Mouse (Mus musculus): ENCODE results near the gene Eif3k.

DNA sequence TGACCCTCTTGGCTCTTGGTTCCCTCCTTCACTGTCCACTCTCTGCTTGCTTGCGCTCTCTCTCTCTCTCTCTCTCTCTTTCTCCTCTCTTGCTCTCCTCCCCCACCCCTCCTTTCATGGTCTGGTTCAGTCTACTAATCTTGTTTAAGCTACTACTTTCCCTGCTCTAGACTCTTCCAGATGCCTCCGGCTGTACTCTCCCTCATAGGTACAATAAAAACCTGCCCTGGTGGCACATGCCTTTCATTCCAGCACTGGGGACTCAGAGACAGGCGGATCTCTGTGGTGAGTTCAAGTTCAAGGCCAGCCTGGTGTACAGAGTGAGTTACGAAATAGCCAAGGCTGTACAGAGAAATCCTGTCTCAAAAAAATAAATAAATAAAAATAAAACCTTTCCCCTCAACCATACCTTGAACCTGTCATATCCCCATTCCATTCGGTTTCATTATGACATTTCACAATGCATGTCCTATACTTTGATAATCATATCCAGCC lies 16.3 kb downstream of the Eif3k start:
- no peak for TF ChIP-seq ZC3H11A (IDR thresholded peaks at IDR 0.05; ENCODE audit: borderline replicate concordance, low read depth, low read length)
- TF ChIP-seq ZNF384 (IDR thresholded peaks at IDR 0.05; ENCODE audit: low read depth, low read length) = no peak
- no peak for TF ChIP-seq HCFC1 (IDR thresholded peaks at IDR 0.05; ENCODE audit: borderline replicate concordance, insufficient read depth, low read length)

Data from ES-E14 (cell line).